Mouse (Mus musculus): Measurements from ENCODE around the gene Hist1h3h.
A peak's percentile ranks its signal among the peaks of the same experiment; 100 is the strongest.

Hist1h3h gene

DNA sequence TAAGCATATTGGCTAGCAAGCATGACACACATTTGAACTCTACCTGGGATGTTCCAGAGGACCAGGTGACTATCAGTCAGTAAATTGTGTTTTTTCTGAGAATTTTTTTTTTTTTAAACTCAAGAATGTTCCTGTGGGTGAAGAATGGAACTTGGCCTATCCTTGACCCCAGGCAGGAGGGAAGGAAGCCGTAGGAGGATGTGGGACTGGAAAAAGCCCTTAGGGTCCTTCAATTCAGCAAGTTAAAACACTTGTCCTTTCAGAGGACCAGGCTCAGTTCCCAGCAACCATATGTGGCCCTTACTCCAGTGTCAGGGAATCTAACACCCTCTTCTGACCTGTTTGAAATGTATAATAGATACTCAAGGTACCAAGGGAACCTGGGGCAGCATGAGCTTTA, 12.1 kb downstream of the Hist1h3h start:
- no peak for DNase-seq

DNA sequence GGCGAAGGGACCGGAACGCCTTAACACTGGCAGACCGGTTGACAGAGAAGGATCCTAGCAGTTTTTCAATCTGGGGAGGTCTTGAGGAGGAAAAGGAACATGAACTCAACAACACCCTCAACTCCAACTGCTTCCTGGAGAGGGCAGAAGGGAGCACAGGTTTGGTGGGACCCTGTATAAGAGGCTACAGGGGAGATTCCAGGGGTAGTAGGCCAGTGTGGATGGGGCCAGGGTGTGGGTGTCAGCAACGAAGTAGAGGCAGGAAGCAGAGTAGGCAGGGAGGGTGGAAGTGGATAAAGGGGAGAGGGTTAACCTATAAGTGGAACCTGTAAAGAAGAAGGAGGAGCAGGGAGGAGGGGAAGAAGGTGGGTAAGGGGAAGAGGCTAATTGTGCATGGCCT, 16.0 kb downstream of the Hist1h3h start:
- peak; percentile 9 for DNase-seq

DNA sequence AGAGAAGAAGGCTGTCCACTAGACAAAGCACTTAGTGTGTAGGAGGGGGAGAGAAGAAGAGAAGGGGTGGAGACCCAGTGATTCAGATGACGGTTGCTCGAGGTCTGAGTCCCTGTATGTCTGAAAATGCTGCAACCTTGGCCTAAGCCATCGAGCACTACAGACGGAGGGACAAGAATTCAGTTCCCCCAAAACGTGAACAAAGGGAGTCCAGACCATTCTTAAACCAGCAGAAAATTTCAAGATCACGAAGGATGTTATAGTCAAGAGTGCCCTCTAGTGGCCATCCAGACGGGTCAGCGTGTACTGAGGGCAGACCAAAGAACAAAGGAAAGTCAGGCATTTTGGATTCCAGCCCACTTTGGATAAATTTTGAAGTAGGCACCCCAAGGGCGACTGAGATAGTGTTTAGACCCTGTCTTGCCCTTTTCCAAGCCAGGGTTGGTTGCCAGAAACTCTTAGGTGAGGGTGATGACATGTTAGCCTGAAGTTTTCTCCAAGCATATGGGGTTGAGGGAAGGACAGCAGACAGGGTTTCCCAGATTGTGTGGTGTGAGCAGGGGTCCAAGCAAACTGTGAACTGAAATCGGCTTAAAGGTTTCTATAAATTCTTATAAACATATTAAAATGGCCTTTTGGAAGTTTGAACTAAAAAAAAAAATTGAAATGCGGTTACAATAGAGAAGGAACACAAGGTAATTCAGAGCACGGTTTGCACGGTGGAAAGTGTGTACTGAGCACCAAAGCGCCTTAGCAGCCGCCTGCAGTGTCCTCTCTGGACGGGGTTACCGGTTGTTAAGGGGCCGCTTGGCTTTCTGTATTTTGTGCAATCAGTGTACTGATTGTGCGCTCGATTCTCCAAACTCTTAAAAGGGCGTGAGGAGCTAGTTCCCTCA, 16.8 kb downstream of the Hist1h3h start:
- peak; percentile 78 for DNase-seq

DNA sequence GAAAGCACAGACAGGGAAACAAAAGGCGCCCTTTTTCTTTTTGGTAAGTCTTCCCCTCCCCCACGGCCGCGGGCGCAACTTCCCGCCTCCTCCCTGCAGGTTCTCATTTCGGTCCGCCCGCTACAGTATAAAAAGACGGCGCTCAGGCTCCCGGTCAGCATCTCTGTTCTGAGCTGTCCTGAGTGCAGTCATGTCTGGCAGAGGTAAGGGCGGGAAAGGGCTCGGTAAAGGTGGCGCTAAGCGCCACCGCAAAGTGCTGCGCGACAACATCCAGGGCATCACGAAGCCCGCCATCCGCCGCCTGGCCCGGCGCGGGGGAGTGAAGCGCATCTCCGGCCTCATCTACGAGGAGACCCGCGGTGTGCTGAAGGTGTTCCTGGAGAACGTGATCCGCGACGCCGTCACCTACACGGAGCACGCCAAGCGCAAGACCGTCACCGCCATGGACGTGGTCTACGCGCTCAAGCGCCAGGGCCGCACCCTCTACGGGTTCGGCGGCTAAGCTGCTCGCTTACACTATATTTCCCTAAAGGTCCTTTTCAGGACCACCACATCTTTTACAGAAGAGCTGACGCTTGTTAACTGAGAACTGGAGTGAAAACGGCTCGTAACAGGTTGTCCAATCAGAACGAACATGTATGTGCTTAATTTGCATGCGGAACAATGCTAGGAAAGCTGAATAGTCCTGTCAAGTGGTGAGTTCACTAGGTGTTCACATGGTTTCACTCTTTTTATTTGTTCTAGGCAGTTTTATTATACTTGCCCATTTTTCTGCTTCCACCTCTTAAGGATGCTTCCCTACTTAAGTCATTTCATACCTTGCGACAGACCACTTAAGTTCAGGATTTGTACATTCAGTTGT, 17.7 kb downstream of the Hist1h3h start, which contains the start of gene Hist1h4j:
Gene Hist1h4j, plus strand, starts transcription at position 159 of the 862 bp plus-strand sequence.
- DNase-seq = peak; percentile 94

DNA sequence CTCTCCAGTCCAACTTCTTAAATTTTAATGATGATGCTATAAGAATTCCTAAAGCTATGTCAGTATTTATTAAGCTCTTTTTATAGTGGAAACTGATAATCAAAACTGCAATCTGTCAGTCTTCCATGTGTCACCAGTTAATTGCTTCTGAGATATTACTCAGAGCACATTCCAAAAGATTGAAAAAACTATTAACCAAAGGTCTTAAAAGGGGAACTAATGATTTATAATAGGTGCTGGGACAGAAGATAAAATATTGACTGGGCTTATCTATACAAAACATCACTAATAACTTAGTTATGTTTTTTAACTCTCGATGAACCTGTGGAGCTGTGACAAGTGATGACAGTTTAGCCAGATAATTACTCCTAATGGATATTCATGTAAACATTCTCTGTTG, 27.5 kb downstream of the Hist1h3h start:
- no peak for DNase-seq

DNA sequence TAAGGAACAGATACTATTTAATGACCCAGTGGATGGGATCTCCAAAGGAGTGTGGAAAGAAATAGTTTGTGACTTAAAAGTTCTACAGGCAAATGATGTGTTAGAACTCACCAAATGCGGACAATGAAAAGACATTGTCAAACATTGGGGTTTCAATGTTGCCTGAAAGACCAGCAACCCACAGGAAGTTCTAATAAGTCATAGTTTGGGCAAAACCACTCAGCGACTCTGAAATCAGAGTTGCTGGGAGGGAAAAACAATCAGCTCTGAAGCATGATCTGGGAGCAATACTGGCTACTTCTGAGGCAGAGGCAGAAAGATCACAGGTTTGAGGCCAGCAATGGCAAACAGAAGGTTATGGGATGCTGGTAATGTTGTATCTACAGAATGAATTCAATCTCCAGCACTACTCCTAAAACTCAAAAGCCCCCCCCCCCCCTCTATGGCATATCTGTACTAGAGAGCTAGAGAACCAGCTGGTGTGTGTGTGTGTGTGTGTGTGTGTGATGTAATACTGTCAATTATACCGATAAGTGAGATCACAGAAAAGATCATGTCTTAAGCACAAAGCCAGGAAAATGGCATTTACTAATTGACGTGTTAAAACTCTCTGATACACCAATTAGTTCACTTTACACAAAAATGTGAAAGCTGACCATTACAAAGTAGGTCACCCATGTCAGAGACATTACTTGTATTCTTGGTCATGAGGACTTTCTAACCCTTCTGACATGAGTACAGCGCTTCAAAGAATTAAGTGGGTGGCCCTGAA, 32.1 kb downstream of the Hist1h3h start:
- peak; percentile 58 for DNase-seq

DNA sequence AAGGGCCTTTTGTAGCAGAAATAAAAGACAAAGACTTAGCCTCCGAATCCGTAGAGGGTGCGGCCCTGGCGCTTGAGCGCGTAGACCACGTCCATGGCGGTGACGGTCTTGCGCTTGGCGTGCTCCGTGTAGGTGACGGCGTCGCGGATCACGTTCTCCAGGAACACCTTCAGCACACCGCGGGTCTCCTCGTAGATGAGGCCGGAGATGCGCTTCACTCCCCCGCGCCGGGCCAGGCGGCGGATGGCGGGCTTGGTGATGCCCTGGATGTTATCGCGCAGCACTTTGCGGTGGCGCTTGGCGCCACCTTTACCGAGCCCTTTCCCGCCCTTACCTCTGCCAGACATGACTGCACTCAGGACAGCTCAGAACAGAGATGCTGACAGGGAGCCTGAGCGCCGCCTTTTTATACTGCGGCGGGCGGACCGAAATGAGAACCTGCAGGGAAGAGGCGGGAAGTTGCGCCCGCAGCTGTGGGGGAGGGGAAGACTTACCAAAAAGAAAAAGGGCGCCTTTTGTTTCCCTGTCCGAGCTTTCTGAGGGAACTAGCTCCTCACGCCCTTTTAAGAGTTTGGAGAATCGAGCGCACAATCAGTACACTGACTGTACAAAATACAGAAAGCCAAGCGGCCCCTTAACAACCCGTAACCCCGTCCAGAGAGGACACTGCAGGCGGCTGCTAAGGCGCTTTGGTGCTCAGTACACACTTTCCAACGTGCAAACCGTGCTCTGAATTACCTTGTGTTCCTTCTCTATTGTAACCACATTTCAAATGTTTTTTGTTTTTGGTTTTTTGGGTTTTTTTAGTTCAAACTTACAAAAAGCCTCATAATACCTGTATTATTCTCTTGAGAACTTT, 32.9 kb downstream of the Hist1h3h start, which contains the start of gene Hist1h4k:
Gene Hist1h4k, minus strand, starts transcription at position 347 of the 859 bp plus-strand sequence.
- peak; percentile 96 for DNase-seq

DNA sequence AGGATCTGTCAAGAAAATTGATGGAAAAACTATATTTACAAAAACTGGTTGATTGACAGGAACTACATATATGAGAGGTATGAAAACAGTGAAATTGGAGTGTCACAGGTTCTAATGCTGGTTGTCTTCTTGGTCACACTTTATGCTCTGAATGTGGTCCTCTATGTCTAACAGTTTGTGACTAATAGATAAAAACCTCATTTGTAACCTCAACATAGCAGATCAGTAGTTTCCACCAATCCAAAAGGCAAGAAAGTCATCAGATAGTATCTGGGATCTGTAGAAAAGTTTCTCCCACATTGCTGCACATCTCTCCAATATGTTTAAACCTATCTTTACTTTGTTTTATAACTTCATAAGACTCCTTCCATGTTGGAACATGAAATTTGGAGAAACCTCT, 34.0 kb downstream of the Hist1h3h start:
- no peak for DNase-seq

DNA sequence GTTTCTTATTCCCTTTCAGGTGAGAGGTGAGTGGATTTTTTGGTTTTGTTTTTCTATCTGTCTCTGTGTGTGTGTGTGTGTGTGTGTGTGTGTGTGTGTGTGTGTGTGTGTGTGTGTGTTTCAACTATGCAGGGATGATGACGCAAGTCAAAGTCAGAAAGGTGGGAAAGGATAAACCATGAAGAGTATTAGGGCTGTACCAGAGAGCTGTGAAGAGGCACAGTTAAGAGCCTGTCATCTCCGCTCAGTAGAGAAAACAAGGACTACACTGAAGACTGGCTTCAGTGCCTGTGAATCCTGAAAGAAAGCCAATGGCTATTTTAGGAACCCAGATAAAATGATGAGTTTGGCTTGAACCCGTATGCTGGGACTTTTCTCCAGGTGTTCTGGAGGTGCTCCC, 34.4 kb downstream of the Hist1h3h start:
- peak; percentile 16 for DNase-seq

DNA sequence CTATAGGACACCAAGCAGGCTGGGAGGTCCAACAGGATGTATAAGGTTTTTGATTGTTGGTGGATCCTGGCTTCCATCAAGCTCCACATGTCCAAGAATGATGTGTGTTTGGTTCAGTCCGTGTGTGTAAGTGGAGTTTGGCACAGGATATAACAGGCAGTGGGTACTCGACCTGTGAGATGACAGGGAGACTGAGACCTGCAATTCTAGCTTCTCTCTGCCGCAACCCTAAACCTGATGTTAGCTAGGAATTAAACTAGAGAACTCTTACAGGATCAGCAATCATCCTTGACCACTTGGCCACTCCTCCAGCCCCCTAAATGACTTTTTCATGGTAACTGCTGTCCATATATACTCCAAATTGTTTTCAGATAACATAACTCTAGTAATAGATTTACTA, 34.9 kb downstream of the Hist1h3h start:
- peak; percentile 17 for DNase-seq

DNA sequence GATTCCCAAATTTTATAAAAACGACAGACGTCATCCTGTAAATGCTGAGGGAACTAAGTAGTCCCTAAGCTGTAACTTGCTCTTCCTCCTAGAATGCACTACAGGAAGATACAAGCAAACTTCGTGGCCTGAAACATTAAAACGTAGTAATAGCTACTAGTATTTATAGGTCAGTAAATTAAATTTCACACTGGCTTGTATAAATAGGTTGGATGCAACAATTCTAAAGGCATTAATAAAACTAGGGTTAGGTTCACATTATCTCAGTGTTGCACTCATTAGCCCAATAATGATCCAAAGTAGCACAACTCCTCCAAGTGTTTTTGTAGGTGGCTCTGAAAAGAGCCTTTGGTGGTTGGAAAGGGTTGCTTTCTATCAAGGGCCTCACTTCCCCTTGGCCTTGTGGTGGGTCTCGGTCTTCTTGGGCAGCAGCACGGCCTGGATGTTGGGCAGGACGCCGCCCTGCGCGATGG, 35.6 kb downstream of the Hist1h3h start:
- no peak for DNase-seq

DNA sequence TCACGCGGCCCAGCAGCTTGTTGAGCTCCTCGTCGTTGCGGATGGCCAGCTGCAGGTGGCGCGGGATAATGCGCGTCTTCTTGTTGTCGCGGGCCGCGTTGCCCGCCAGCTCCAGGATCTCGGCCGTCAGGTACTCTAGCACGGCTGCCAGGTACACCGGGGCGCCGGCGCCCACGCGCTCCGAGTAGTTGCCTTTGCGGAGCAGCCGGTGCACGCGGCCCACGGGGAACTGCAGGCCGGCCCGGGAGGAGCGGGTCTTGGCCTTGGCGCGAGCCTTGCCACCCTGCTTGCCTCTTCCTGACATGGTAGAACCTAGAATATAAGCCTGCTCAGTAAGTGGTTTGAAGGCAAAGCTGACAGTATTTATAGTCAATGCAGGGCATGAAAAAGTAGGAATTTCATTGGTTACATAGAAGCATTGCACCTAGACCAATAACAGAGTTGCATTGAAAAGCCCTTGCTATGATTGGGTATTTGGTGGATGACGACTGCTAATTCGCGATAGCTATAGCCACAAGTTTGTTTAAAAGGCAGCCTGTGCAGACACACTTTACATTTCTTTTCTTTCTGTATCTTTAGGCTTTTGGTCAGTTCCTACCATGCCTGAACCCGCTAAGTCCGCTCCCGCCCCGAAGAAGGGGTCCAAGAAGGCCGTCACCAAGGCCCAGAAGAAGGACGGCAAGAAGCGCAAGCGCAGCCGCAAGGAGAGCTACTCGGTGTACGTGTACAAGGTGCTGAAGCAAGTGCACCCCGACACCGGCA, 36.2 kb downstream of the Hist1h3h start, which contains the start of the genes Hist1h2ak and Hist1h2bn:
Gene Hist1h2ak, minus strand, starts transcription at position 304 of the 762 bp plus-strand sequence.
Gene Hist1h2bn, plus strand, starts transcription at position 600 of the 762 bp plus-strand sequence.
- DNase-seq = peak; percentile 88

DNA sequence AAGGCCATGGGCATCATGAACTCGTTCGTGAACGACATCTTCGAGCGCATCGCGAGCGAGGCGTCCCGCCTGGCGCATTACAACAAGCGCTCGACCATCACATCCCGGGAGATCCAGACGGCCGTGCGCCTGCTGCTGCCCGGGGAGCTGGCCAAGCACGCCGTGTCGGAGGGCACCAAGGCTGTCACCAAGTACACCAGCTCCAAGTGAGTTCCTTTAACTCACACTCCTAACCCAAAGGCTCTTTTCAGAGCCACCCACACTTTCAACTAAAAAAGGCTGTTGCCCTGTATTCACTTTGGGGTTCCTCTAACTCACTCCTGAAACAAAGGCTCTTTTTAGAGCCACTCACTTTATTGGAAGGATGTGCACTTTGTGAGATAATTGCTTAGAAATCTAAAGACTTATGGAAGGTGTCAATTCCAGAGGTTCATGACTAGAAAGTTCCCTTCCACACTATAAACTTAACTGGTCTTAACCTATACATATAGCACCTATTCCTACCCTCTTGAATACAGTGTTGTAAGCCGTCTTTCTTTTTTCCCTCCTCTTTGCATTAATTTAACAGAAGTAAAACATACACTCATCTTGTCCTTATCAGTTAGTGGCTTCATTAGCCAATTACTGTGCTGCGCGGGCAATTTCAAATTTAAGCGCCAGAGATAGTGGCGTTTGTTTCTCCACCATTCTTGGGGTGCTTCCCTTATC, 37.0 kb downstream of the Hist1h3h start:
- DNase-seq = peak; percentile 82

DNA sequence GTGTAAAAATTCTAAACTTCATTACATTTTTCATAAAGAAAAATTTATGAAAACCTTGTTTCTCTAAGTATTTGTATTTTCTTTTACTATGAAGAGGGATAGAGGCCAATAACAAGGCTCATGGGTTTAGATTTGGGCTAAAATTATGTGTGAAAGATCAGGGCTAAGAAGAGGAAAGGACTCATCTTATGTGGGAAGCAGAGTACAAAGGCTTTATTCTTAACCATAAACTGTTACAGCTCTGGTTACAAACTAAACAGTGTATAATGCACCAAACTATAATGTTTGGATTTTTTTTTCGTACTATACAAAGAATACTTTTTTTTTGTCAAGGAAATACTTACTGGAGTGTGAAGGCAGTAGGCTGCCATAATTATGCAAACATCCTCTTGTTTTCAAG, 38.2 kb downstream of the Hist1h3h start:
- no peak for DNase-seq

Data from liver (tissue).